Mouse (Mus musculus) heart, embryonic 13.5 days (tissue): ENCODE data around the gene Actl6b. TPM values are rescaled to one million over a fixed set of nuclear protein-coding genes. Genes with fewer than 3 reads are reported as not detected.
A peak's percentile ranks its signal among the peaks of the same experiment; 100 is the strongest.

Source experiments
- ATAC-seq: fragments of 200-750 bp; cut with Nextera tagmentation; 2 replicates; pipeline ENCODE4 v1.8.0; 2017; ENCODE audit warnings: moderate TSS enrichment; ENCODE audit not compliant: insufficient number of reproducible peaks, low FRiP score, low TSS enrichment; ENCODE audit errors: extremely low read depth
- H3K27ac ChIP-seq: fragments of 300-500 bp; sonication (generic); replicated peaks from 2 replicates; pipeline ENCODE4 v1.5.1; 2015; ENCODE audit warnings: moderate library complexity, mild to moderate bottlenecking, inconsistent platforms
- H3K27me3 ChIP-seq: fragments of 300-500 bp; sonication (generic); replicated peaks from 2 replicates; pipeline ENCODE4 v1.6.1; 2015; ENCODE audit warnings: mild to moderate bottlenecking, inconsistent platforms
- H3K36me3 ChIP-seq: fragments of 300-500 bp; sonication (generic); 2 replicates; pipeline ENCODE4 v1.6.1; 2015; ENCODE audit warnings: mild to moderate bottlenecking, inconsistent platforms
- H3K4me1 ChIP-seq: fragments of 300-500 bp; sonication (generic); 2 replicates; pipeline ENCODE4 v1.6.1; 2015; ENCODE audit warnings: inconsistent platforms
- H3K4me2 ChIP-seq: fragments of 300-500 bp; sonication (generic); 2 replicates; pipeline ENCODE4 v1.6.1; 2015; ENCODE audit warnings: inconsistent platforms, mild to moderate bottlenecking, moderate library complexity
- H3K4me3 ChIP-seq: fragments of 300-500 bp; sonication (generic); 2 replicates; pipeline ENCODE4 v1.5.1; 2015; ENCODE audit warnings: moderate library complexity, mild to moderate bottlenecking, inconsistent platforms
- H3K9ac ChIP-seq: fragments of 300-500 bp; sonication (generic); 2 replicates; pipeline ENCODE4 v1.6.1; 2015; ENCODE audit warnings: inconsistent platforms, mild to moderate bottlenecking, moderate library complexity
- H3K9me3 ChIP-seq: fragments of 300-500 bp; sonication (generic); 2 replicates; pipeline ENCODE4 v1.6.1; 2016; ENCODE audit warnings: inconsistent platforms
- WGBS: fragments of 180-500 bp; shearing (Covaris S2); methylation state at CpG from one replicate; pipeline ENCODE4 v1.1.7; 2015; ENCODE audit warnings: mixed read lengths; 5-methylcytosine and 5-hydroxymethylcytosine counted together
- polyA plus RNA-seq: library from polyadenylated mRNA; unstranded; fragments of >200 nt; fragmentation: Nextera tagmentation; extraction: Ambion mirVana; gene quantifications from 2 replicates; pipeline ENCODE4 v1.2.1, GENCODE M21; 2015

Gene Actl6b
- polyA plus RNA-seq, 1 experiment from 2014 or later: 0.35 TPM

DNA sequence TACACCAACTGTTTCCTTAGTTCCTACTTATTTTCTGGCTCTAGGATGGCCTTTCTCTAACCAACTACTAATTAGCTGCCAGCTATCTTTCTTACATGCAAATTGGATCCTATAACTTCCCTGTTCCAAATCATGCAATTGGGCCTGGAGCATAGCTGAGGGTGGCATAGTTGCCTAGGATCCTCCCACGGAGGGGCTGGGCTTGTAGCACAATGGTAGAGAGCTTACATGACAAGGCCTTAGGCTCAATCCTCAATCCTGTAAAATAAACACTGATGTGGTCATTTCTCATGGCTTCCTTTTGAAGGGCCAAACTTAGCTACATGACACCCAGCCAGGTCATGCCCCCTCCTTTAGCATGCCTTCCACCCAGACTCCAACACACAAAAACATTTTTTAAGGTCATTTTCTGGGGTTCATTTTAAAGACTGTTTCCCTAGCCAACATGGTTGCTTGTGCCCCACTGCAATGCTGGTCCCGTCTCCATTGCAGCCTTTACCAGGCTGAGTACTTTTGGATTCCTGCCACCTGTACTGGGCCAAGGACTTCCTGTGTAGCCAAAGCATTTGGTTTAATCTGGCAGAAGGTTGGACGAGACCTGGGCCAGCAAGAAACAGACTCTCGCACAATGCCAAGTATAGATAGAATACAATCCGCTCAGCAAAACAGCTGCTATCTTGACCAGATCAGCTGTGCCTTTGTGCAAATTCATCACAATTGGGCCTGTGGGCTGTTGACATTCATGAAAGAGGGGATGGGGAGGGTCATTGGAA is 11.4 kb upstream of the Actl6b start:
- Histone ChIP-seq H3K27me3 (no peaks in the 10 kb centered on the region), H3K4me1 (peaks cover 5% of the 10 kb centered on the region), H3K4me3 (no peak overlapping the region), H3K9ac (no peak overlapping the region), H3K4me2 (no peak overlapping the region), H3K9me3 (no peaks in the 10 kb centered on the region), H3K36me3 (no peaks in the 10 kb centered on the region), H3K27ac (no peak overlapping the region)
- no peak for ATAC-seq
- WGBS: 58% methylated on average over 5 of the region's 5 CpGs

DNA sequence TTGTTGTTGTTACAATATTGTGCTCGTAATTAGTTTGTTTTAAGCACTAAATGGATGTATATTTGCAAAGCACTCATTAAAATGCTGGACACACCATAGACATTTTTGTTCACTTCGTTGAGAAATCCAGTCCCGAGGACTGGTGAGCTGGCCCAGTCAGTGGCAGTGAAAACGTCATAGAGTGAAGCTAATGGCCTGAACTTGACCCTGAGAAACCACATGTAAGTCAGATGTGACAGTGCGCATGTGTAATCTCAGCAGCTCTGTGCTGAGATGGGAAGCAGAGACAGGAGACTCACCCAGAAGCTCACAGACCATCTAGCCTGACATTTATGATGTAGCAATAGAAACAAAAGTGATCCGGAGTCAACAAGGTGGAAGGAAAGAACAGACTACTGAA is 8.4 kb upstream of the Actl6b start:
- no peak for ATAC-seq
- H3K4me1 ChIP-seq: no peaks in the 10 kb centered on the region
- no peak overlapping the region for H3K4me3 ChIP-seq
- no peaks in the 10 kb centered on the region for H3K36me3 ChIP-seq
- no peak overlapping the region for H3K27ac ChIP-seq
- no peak overlapping the region for H3K9ac ChIP-seq
- peaks cover 6% of the 10 kb centered on the region; the same call in 1 of the 2 replicates for H3K27me3 ChIP-seq
- WGBS: 61% methylated on average over 6 of the region's 6 CpGs
- no peak overlapping the region for H3K4me2 ChIP-seq
- H3K9me3 ChIP-seq: no peaks in the 10 kb centered on the region

DNA sequence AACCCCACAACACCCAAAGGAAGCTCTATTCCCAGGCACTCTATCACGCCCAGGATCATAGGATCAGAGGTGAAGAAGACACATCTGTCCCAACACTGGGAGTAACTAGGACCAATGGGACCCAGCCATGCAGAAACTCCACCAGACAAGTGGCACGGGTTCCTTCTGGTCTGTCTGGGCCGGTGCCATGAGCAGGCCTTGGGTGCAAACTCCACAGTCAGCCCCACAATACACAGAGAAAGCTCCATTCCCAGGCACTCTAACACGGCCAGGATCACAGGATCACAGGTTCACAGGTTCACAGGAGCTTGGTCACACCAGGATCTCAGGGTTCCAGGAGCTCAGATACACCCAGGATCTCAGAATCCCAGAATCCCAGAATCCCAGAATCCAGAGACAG is 7.7 kb upstream of the Actl6b start:
- 68% methylated on average over 4 of the region's 4 CpGs for WGBS
- no peaks in the 10 kb centered on the region for H3K4me1 ChIP-seq
- no peak overlapping the region for H3K4me2 ChIP-seq

DNA sequence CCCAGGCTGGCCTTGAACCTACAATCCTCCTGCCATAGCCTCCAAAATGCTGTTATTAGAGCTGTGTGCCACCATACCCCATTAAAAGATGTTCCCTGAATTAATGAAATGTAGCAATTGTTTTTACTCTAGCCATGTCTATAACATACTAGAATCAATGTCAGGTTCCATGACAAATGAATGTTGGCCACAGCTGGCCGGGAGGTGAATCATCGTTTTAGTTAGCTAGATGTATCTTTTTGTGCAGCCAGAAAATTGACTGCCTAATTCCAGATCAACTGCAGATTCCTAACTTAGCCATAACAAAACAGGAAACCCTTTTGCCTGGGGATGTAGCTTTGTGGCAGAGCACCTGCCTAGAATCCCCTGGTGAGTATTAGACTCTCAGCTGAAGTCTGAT is 3.5 kb upstream of the Actl6b start:
- Histone ChIP-seq H3K27ac (no peak overlapping the region), H3K4me1 (peaks cover 7% of the 10 kb centered on the region; the same call in 1 of the 2 replicates), H3K27me3 (peaks cover 47% of the 10 kb centered on the region), H3K9me3 (no peaks in the 10 kb centered on the region), H3K9ac (no peak overlapping the region), H3K4me2 (no peak overlapping the region), H3K36me3 (no peaks in the 10 kb centered on the region), H3K4me3 (no peak overlapping the region)
- ATAC-seq: no peak
- WGBS: 69% methylated on average over 2 of the region's 2 CpGs

More for the DNA sequence above, 7.7 kb upstream of the Actl6b start:
- Histone ChIP-seq H3K9ac (no peak overlapping the region), H3K4me3 (no peak overlapping the region), H3K27me3 (peaks cover 8% of the 10 kb centered on the region; the same call in 1 of the 2 replicates), H3K9me3 (no peaks in the 10 kb centered on the region), H3K36me3 (no peaks in the 10 kb centered on the region), H3K27ac (no peak overlapping the region)
- no peak for ATAC-seq

DNA sequence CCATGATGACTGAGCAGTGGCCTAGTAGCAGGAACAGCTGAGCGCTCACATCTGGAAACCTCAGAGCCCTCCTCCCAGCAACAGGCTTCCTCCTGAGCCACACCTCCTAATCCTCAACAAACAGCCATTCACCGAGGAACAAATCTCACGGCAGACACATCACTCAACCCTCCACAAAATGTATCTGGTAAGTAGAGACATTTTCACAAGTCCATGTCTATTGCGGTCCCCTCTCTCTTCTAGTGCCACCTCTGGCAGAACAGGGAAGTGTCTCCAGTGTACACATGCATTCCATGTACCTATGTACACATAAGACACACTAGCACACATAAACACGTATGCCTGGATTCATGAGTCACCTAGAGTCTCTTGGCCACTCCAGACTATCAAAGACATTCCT is 2.2 kb upstream of the Actl6b start:
- Histone ChIP-seq H3K9ac (no peak overlapping the region), H3K4me2 (no peak overlapping the region), H3K4me1 (peaks cover 7% of the 10 kb centered on the region; the same call in 1 of the 2 replicates), H3K36me3 (no peaks in the 10 kb centered on the region), H3K9me3 (no peaks in the 10 kb centered on the region), H3K27me3 (peaks cover 60% of the 10 kb centered on the region), H3K4me3 (no peak overlapping the region), H3K27ac (no peak overlapping the region)
- 64% methylated on average over 5 of the region's 5 CpGs for WGBS
- no peak for ATAC-seq

DNA sequence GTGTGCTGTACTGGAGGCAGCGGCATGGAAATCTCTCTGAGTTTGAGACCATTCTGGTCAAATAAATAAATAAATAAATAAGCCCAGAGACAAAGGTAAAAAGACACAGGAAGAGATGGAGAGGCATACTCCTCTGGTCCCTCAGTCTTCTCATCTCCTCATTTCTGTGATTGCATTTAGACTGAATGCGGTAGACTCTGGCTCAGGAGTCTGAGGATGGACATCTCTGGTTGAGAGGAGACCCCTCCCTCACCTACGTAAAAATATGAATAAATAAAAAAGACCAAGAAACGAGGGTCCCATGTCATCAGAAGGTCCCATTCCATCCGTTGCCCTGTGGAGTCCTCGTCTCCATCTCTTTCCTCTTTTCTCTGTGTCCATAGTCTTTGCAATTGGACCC is 317 bp upstream of the Actl6b start:
- Histone ChIP-seq H3K9ac (no peak overlapping the region), H3K4me2 (peak overlapping the region; percentile 56), H3K4me3 (peak overlapping the region; percentile 27; the same call in 1 of the 2 replicates), H3K9me3 (no peaks in the 10 kb centered on the region), H3K4me1 (peaks cover 7% of the 10 kb centered on the region; the same call in 1 of the 2 replicates), H3K27ac (no peak overlapping the region), H3K36me3 (no peaks in the 10 kb centered on the region), H3K27me3 (peaks cover 62% of the 10 kb centered on the region)
- WGBS: 27% methylated on average over 6 of the region's 6 CpGs
- no peak for ATAC-seq

DNA sequence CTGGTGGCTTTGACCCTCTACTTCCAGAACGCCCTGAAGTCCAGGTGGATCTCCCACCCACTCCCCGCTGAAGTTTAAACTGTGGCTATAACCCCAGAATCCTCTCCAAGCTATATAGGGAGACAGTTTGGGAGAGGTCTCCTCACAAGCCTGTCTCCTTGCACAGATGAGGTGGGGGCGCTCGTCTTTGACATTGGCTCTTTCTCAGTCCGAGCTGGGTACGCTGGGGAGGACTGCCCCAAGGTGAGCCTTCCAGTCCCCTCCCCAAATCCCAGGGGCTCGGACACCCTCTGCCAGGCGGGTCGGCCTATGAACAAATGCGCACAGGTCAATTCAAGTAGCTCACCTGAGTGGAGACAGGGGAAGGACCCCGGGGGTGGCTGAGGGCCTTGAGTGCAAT is 581 bp downstream of the Actl6b start:
- 32% methylated on average over 11 of the region's 11 CpGs for WGBS
- H3K4me3 ChIP-seq: no peak overlapping the region
- ATAC-seq: no peak
- no peaks in the 10 kb centered on the region for H3K9me3 ChIP-seq
- H3K27me3 ChIP-seq: peaks cover 65% of the 10 kb centered on the region
- H3K9ac ChIP-seq: no peak overlapping the region
- no peak overlapping the region for H3K27ac ChIP-seq
- no peak overlapping the region for H3K4me2 ChIP-seq
- H3K36me3 ChIP-seq: no peaks in the 10 kb centered on the region
- H3K4me1 ChIP-seq: peaks cover 7% of the 10 kb centered on the region; the same call in 1 of the 2 replicates

DNA sequence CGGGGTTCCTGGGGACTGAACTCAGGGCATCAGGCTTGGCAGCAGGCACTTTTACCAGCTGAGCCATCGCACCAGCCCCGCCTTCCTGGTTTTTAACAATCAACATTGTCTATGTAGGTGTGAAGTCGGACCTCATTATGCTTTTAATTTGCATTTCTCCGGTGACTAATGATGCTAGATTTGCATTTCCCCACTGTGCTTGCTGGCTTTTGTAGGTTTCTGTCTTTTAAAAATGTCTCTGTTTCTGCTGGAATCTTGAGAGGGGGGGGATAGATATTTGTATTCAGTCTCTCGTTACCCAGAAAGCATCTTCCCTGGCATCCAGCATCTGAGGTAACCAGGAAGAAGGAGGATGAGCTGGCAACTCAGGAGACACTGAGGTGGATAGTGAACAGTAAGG is 8.2 kb downstream of the Actl6b start:
- Histone ChIP-seq H3K4me3 (no peak overlapping the region), H3K9ac (no peak overlapping the region), H3K27me3 (peaks cover 23% of the 10 kb centered on the region), H3K4me2 (no peak overlapping the region), H3K4me1 (no peaks in the 10 kb centered on the region), H3K9me3 (no peaks in the 10 kb centered on the region), H3K36me3 (no peaks in the 10 kb centered on the region), H3K27ac (no peak overlapping the region)
- 59% methylated on average over 6 of the region's 6 CpGs for WGBS
- no peak for ATAC-seq

DNA sequence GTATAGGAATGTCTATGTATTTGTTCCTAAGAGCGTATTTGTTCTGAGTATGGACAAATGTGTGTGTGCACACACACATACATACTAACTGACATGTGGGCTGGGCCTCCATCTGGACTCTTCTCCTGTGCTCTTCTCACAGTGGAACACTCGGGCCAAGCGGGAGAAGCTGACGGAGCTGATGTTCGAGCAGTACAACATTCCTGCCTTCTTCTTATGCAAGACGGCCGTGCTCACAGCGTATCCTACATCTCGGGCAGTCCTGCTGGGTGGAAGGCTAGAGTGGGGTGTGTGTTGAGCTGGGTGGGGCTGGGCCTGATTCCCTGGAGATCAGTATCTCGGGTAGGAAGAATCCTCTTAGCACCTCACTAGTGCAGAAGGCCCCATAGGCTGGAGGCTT is 9.6 kb downstream of the Actl6b start:
- no peak overlapping the region for H3K4me3 ChIP-seq
- H3K36me3 ChIP-seq: no peaks in the 10 kb centered on the region
- peaks cover 33% of the 10 kb centered on the region for H3K27me3 ChIP-seq
- H3K9me3 ChIP-seq: no peaks in the 10 kb centered on the region
- no peak overlapping the region for H3K9ac ChIP-seq
- H3K4me2 ChIP-seq: no peak overlapping the region
- H3K27ac ChIP-seq: no peak overlapping the region
- no peaks in the 10 kb centered on the region for H3K4me1 ChIP-seq
- ATAC-seq: no peak
- WGBS: 55% methylated on average over 10 of the region's 10 CpGs

DNA sequence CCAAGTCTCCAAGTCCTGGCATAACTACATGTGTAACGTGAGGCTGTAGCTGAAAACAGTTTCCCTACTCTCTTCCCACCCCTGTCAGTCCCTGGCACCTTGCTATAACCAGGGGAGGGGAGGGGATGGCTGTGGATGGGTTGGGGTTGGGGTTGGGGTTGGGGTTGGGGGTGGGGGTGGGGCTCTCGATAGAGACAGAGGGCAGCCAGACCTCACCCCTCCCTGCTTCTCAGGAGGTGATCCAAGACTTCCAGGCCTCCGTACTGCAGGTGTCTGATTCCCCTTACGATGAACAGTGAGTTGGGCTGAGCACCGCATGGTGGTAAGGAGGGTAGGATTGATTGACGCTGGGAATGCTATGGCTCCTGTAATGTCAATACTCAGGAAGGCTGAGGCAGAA is 12.4 kb downstream of the Actl6b start:
- 70% methylated on average over 6 of the region's 6 CpGs for WGBS

DNA sequence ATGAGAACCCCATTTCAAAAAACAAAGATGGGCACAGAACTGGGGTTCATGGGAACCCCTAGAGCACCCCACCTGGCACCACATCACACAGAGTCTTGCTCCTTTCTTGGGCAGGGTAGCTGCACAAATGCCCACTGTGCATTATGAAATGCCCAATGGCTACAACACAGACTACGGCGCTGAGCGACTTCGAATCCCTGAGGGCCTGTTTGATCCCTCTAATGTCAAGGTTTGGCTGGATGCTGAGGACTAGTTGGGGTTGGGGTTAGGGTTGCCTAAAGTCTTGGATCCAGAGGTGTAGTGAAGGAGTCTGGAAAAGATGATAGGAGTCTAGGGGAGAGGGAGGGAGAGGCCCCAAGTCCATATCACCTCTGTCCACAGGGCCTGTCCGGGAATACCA is 13.1 kb downstream of the Actl6b start:
- Histone ChIP-seq H3K27ac (no peak overlapping the region), H3K9ac (no peak overlapping the region), H3K36me3 (no peaks in the 10 kb centered on the region), H3K4me2 (no peak overlapping the region), H3K4me3 (no peak overlapping the region), H3K9me3 (no peaks in the 10 kb centered on the region), H3K4me1 (peaks cover 5% of the 10 kb centered on the region; the same call in 1 of the 2 replicates), H3K27me3 (peaks cover 29% of the 10 kb centered on the region)
- no peak for ATAC-seq
- 90% methylated on average over 5 of the region's 5 CpGs for WGBS

More for the DNA sequence above, 12.4 kb downstream of the Actl6b start:
- Histone ChIP-seq H3K4me3 (no peak overlapping the region), H3K27me3 (peaks cover 29% of the 10 kb centered on the region), H3K9ac (no peak overlapping the region), H3K27ac (no peak overlapping the region), H3K9me3 (no peaks in the 10 kb centered on the region), H3K4me1 (peaks cover 5% of the 10 kb centered on the region; the same call in 1 of the 2 replicates), H3K4me2 (no peak overlapping the region), H3K36me3 (no peaks in the 10 kb centered on the region)
- ATAC-seq: no peak

DNA sequence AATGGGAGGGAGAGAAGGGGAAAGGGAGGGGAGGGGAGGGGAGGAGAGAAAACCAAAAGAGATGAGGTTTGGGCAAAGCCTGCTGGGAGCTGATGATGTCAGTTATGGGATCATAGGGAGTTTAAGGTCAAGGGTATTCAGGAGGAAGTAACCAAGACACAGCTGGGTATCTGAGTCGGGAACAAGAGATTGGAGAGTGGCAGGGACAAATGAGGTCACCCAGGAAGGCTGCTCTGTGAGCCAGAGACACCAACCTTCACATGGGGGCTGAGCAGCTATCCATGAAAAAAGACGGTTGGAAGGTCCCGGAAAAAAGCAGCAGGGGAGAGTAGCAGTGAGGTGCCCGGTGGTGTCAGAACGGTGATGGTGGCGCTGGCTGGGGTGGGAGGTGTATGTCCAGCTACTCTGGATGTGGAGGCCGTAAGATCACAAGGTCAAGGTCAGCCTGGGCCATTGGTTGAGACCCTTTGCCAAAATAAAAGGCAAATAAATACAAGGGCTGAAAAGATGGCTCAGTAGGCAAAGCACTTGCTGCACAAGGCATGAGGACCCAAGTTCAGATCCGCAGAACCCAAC is 15.0 kb downstream of the Actl6b start:
- Histone ChIP-seq H3K36me3 (no peaks in the 10 kb centered on the region), H3K4me3 (no peak overlapping the region), H3K27me3 (peaks cover 27% of the 10 kb centered on the region), H3K4me1 (peaks cover 5% of the 10 kb centered on the region; the same call in 1 of the 2 replicates), H3K4me2 (no peak overlapping the region), H3K9ac (no peak overlapping the region), H3K9me3 (no peaks in the 10 kb centered on the region), H3K27ac (no peak overlapping the region)
- 77% methylated on average over 8 of the region's 8 CpGs for WGBS
- no peak for ATAC-seq
